Mouse (Mus musculus): Measurements from ENCODE around the gene Cdk8. TPM values are rescaled to one million over a fixed set of nuclear protein-coding genes. Genes with fewer than 3 reads are reported as not detected.

Cdk8 gene
- polyA plus RNA-seq, 1 experiment from 2014 or later: 16.3 TPM

- DNase-seq (ENCODE audit: low spot score): no peak
These were observed 85.3 kb downstream of the Cdk8 start for GRCm38 (mm10) chr5:146316316-146316715.

GRCm38 (mm10) chr5:146318051-146318450 is 87.0 kb downstream of the Cdk8 start:
- no peak for DNase-seq (ENCODE audit: low spot score)

GRCm38 (mm10) chr5:146318461-146318860 is 87.4 kb downstream of the Cdk8 start:
- no peak for DNase-seq (ENCODE audit: low spot score)

- DNase-seq (ENCODE audit: low spot score): no peak
These were observed 97.9 kb downstream of the Cdk8 start for GRCm38 (mm10) chr5:146328941-146329340.

GRCm38 (mm10) chr5:146329541-146329940 is 98.5 kb downstream of the Cdk8 start:
- no peak for DNase-seq (ENCODE audit: low spot score)

GRCm38 (mm10) chr5:146330031-146330764 is 99.2 kb downstream of the Cdk8 start:
- DNase-seq (ENCODE audit: low spot score): peak; percentile 31

- DNase-seq (ENCODE audit: low spot score): no peak
These were observed 99.7 kb downstream of the Cdk8 start for GRCm38 (mm10) chr5:146330765-146331115.

GRCm38 (mm10) chr5:146331131-146331530 is 100.1 kb downstream of the Cdk8 start:
- DNase-seq (ENCODE audit: low spot score): no peak

- no peak for DNase-seq (ENCODE audit: low spot score)
These were observed 101.5 kb downstream of the Cdk8 start for GRCm38 (mm10) chr5:146332541-146332940.

- no peak for DNase-seq (ENCODE audit: low spot score)
These were observed 103.4 kb downstream of the Cdk8 start for GRCm38 (mm10) chr5:146334410-146334809.

- DNase-seq (ENCODE audit: low spot score): no peak
These were observed 107.0 kb downstream of the Cdk8 start for GRCm38 (mm10) chr5:146338064-146338463.

GRCm38 (mm10) chr5:146340037-146340436 is 109.0 kb downstream of the Cdk8 start:
- DNase-seq (ENCODE audit: low spot score): no peak

GRCm38 (mm10) chr5:146344911-146345686 is 114.1 kb downstream of the Cdk8 start:
- no peak for DNase-seq (ENCODE audit: low spot score)

- DNase-seq (ENCODE audit: low spot score): no peak
These were observed 116.1 kb downstream of the Cdk8 start for GRCm38 (mm10) chr5:146347081-146347480.

GRCm38 (mm10) chr5:146349183-146349582 is 118.2 kb downstream of the Cdk8 start:
- DNase-seq (ENCODE audit: low spot score): no peak

- no peak for DNase-seq (ENCODE audit: low spot score)
These were observed 119.8 kb downstream of the Cdk8 start for GRCm38 (mm10) chr5:146350784-146351183.

- no peak for DNase-seq (ENCODE audit: low spot score)
These were observed 121.0 kb downstream of the Cdk8 start for GRCm38 (mm10) chr5:146352006-146352405.

Other genes starting within 250 kb of the Cdk8 start
- gene Cyp3a25, start 221.6 kb upstream of the Cdk8 start, polyA plus RNA-seq (2015; fragmentation: Nextera tagmentation; extraction: Ambion mirVana): not detected in 2 replicates
- not detected in 2 replicates for gene Cyp3a59, start 152.0 kb upstream of the Cdk8 start, polyA plus RNA-seq (2015; fragmentation: Nextera tagmentation; extraction: Ambion mirVana)
- gene Gm5565, start 70.7 kb upstream of the Cdk8 start, polyA plus RNA-seq (2015; fragmentation: Nextera tagmentation; extraction: Ambion mirVana): not detected in 2 replicates
- gene Gm6309, start 60.5 kb upstream of the Cdk8 start, polyA plus RNA-seq (2015; fragmentation: Nextera tagmentation; extraction: Ambion mirVana): not detected in 2 replicates
- not detected in 2 replicates for gene 1700001J03Rik, start 45.9 kb upstream of the Cdk8 start, polyA plus RNA-seq (2015; fragmentation: Nextera tagmentation; extraction: Ambion mirVana)
- gene Rnf6, start 9.7 kb upstream of the Cdk8 start, polyA plus RNA-seq (2015; fragmentation: Nextera tagmentation; extraction: Ambion mirVana): 61.1 and 63.3 TPM in 2 replicates
- 0.29 and 0.35 TPM in 2 replicates for gene Wasf3, start 153.8 kb downstream of the Cdk8 start, polyA plus RNA-seq (2015; fragmentation: Nextera tagmentation; extraction: Ambion mirVana)

Measured in thymus, postnatal 0 days (tissue).